ENCODE assay signal across 8 mouse cellular contexts in genomic region chr3:104788075-104788474, GRCm38 (mm10). TPM values are rescaled to one million over a fixed set of nuclear protein-coding genes. Genes with fewer than 3 reads are reported as not detected.
DNase-seq lines count a peak whose midpoint lies in the region; ATAC-seq and TF ChIP-seq lines count a peak whose summit lies in the region.

Gene Rhoc, plus strand, starts transcription at chr3:104788375.

- DNase-seq in heart, adult 18-20 months, result no peak
- no peak for DNase-seq in heart, adult 11 months
- DNase-seq in Patski (ENCODE audit: low read depth, low spot score), result no peak
- no peak for DNase-seq in gastrocnemius, adult 8-10 months (ENCODE audit: low spot score in 2 of 2)
- DNase-seq in cerebellum, adult 18-20 months, result no peak
- no peak for DNase-seq in right cerebral cortex, postnatal 25 days

- POLR2A ChIA-PET in Patski (lab: Charles Lee), result interaction anchor here (1.1 to 5.5 kb wide), 6 partner anchors 30 to 271 kb away, joined by 4 to 35 read pairs (median 6); partner anchors contain the start of genes Capza1, Mov10 and St7l

- 34% methylated on average over 3 of the region's 3 CpGs for WGBS in intestine, embryonic 15.5 days
- 26% methylated on average over 3 of the region's 3 CpGs for WGBS in midbrain, embryonic 12.5 days

- H3K27me3 ChIP-seq in Patski, result no peaks in the 10 kb centered on the region
- peaks cover 9% of the 10 kb centered on the region; the same call in 1 of the 2 replicates for H3K27me3 ChIP-seq in intestine, embryonic 15.5 days (replicated peaks)
- H3K27me3 ChIP-seq in midbrain, embryonic 12.5 days, result peaks cover 66% of the 10 kb centered on the region

- peaks cover 7% of the 10 kb centered on the region; the same call in 1 of the 2 replicates for H3K36me3 ChIP-seq in intestine, embryonic 15.5 days
- no peaks in the 10 kb centered on the region for H3K36me3 ChIP-seq in midbrain, embryonic 12.5 days

- peak within 1 kb of the TSS; percentile 90 for H3K27ac ChIP-seq in intestine, embryonic 15.5 days
- H3K27ac ChIP-seq in midbrain, embryonic 12.5 days (replicated peaks), result no peak within 1 kb of the TSS

- in situ Hi-C loops in Patski (cut with MboI; ENCODE audit: low pct_unique_long_range_greater_than_20kb), result loop anchor here (5.0 kb wide), 3 partner anchors 74 to 264 kb away; partner anchors contain the start of genes Capza1, Cttnbp2nl and St7l

- H3K9ac ChIP-seq in intestine, embryonic 15.5 days, result peak within 1 kb of the TSS; percentile 80
- H3K9ac ChIP-seq in midbrain, embryonic 12.5 days (replicated peaks), result peak within 1 kb of the TSS; percentile 71

- peaks cover 41% of the 10 kb centered on the region for H3K4me1 ChIP-seq in intestine, embryonic 15.5 days (replicated peaks)
- H3K4me1 ChIP-seq in midbrain, embryonic 12.5 days, result peaks cover 27% of the 10 kb centered on the region

- H3K4me3 ChIP-seq in intestine, embryonic 15.5 days (replicated peaks), result peak within 1 kb of the TSS; percentile 68
- H3K4me3 ChIP-seq in midbrain, embryonic 12.5 days, result peak within 1 kb of the TSS; percentile 59

- CTCF ChIA-PET in Patski (lab: Charles Lee), result interaction anchor here (0.6 to 5.0 kb wide), 24 partner anchors 10 to 271 kb away, joined by 3 to 30 read pairs (median 3); partner anchors contain the start of gene Mov10

- no peaks in the 10 kb centered on the region for H3K9me3 ChIP-seq in intestine, embryonic 15.5 days
- no peaks in the 10 kb centered on the region for H3K9me3 ChIP-seq in midbrain, embryonic 12.5 days

- TF ChIP-seq CTCF in Patski (IDR thresholded peaks at IDR 0.05), result no peak

- H3K4me2 ChIP-seq in intestine, embryonic 15.5 days (replicated peaks), result peak within 1 kb of the TSS; percentile 80
- peak within 1 kb of the TSS; percentile 88 for H3K4me2 ChIP-seq in midbrain, embryonic 12.5 days (replicated peaks)

- ATAC-seq in Patski, result no peak
- no peak; the same call in 1 of the 2 replicates for ATAC-seq in intestine, embryonic 15.5 days
- ATAC-seq in midbrain, embryonic 12.5 days (ENCODE audit: low FRiP score, low read depth), result no peak

RNA-seq across cellular contexts. Expression of gene Rhoc, which starts in this region (rescaled TPM):
- 10 to 100 TPM; 75.2 to 84.3 TPM for total RNA-seq in heart, adult 18-20 months (2021)
- polyA plus RNA-seq in Patski (2021), result 470 TPM
- total RNA-seq in gastrocnemius, adult 8-10 months (2022), result 10 to 100 TPM; 30.2 to 33.5 (median 32.0) TPM
- polyA plus RNA-seq in intestine, embryonic 15.5 days (2015; fragmentation: Nextera tagmentation; extraction: Ambion mirVana), result 157 and 162 TPM in 2 replicates
- polyA plus RNA-seq in midbrain, embryonic 12.5 days (2016; fragmentation: Nextera tagmentation; extraction: Ambion mirVana), result 69.3 and 78.9 TPM in 2 replicates
